Mouse (Mus musculus) intestine, postnatal 0 days (tissue): ENCODE data around the gene Fbxo22. TPM values are rescaled to one million over a fixed set of nuclear protein-coding genes. Genes with fewer than 3 reads are reported as not detected.
A peak's percentile ranks its signal among the peaks of the same experiment; 100 is the strongest.
"Not testable (repeated sequence)": the region's sequence is repeated elsewhere in the genome, so short reads cannot be mapped to it uniquely, and the experiment has no call there.

Experiments used
- ATAC-seq: fragments of 200-750 bp; cut with Nextera tagmentation; 2 replicates; pipeline ENCODE4 v1.8.0; 2017; ENCODE audit warnings: mild to moderate bottlenecking, moderate TSS enrichment, moderate library complexity
- H3K27ac ChIP-seq: fragments of 300-500 bp; sonication (generic); 2 replicates; pipeline ENCODE4 v1.5.1; 2014; ENCODE audit warnings: mild to moderate bottlenecking, low read depth, low read length, moderate library complexity
- H3K27me3 ChIP-seq: fragments of 300-500 bp; sonication (generic); replicated peaks from 2 replicates; pipeline ENCODE4 v1.6.1; 2014; ENCODE audit warnings: low read length, mixed read lengths; ENCODE audit not compliant: control insufficient read depth, insufficient read depth
- H3K36me3 ChIP-seq: fragments of 300-500 bp; sonication (generic); 2 replicates; pipeline ENCODE4 v1.6.1; 2014; ENCODE audit warnings: mild to moderate bottlenecking, moderate library complexity; ENCODE audit not compliant: control insufficient read depth, insufficient read depth
- H3K4me1 ChIP-seq: fragments of 300-500 bp; sonication (generic); replicated peaks from 2 replicates; pipeline ENCODE4 v1.6.1; 2014; ENCODE audit warnings: antibody characterized with exemption, low read length, mixed read lengths; ENCODE audit not compliant: control insufficient read depth, insufficient read depth
- H3K4me2 ChIP-seq: fragments of 300-500 bp; sonication (generic); replicated peaks from 2 replicates; pipeline ENCODE4 v1.6.1; 2014; ENCODE audit warnings: low read depth, mild to moderate bottlenecking, moderate library complexity
- H3K4me3 ChIP-seq: fragments of 300-500 bp; sonication (generic); 2 replicates; pipeline ENCODE4 v1.5.1; 2014; ENCODE audit warnings: low read depth, low read length
- H3K9ac ChIP-seq: fragments of 300-500 bp; sonication (generic); 2 replicates; pipeline ENCODE4 v1.6.1; 2014; ENCODE audit warnings: mild to moderate bottlenecking, low read depth, low read length
- H3K9me3 ChIP-seq: fragments of 300-500 bp; sonication (generic); 2 replicates; pipeline ENCODE4 v1.6.1; 2016; ENCODE audit warnings: mixed run types; ENCODE audit not compliant: control insufficient read depth
- CTCF ChIP-seq: sonication (generic); IDR thresholded peaks from 2 replicates; pipeline ENCODE4 v1.5.1; 2016; ENCODE audit warnings: low read depth, mild to moderate bottlenecking, control low read depth, antibody characterized with exemption, moderate library complexity
- WGBS: fragments of 180-500 bp; shearing (Covaris S2); extraction: QIAGEN DNeasy Blood & Tissue Kit; methylation state at CpG from one replicate; pipeline ENCODE4 v1.1.7; 2014; 5-methylcytosine and 5-hydroxymethylcytosine counted together
- polyA plus RNA-seq: library from polyadenylated mRNA; unstranded; fragments of >200 nt; fragmentation: Nextera tagmentation; extraction: Ambion mirVana; gene quantifications from 2 replicates; pipeline ENCODE4 v1.2.1, GENCODE M21; 2015

The Fbxo22 gene
- polyA plus RNA-seq, 1 experiment from 2014 or later, result 36.5 TPM

DNA sequence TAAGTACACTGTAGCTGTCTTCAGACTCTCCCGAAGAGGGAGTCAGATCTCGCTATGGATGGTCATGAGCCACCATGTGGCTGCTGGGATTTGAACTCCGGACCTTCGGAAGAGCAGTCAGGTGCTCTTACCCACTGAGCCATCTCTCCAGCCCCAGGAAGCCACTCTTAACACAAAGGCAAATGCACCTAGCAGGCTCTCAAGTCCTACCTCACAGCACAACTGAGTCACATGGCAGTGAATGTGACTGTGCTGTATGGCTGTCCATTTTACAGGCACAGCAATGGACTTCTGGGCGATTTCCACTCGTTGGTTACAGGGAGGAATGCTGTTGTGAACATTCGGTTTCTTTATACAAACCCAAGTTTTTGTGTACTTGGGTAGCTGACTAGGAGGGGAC is 23.9 kb downstream of the Fbxo22 start:
- no peak for TF ChIP-seq CTCF
- H3K9ac ChIP-seq, result no peak overlapping the region
- ATAC-seq, result peak; percentile 23; the same call in 1 of the 2 replicates
- H3K4me2 ChIP-seq, result peak overlapping the region; percentile 27; the same call in 1 of the 2 replicates
- no peaks in the 10 kb centered on the region for H3K36me3 ChIP-seq
- H3K4me3 ChIP-seq, result no peak overlapping the region
- no peak overlapping the region for H3K27ac ChIP-seq
- H3K4me1 ChIP-seq, result no peaks in the 10 kb centered on the region
- 79% methylated on average over 7 of the region's 7 CpGs for WGBS
- H3K27me3 ChIP-seq, result no peaks in the 10 kb centered on the region
- H3K9me3 ChIP-seq, result no peaks in the 10 kb centered on the region

DNA sequence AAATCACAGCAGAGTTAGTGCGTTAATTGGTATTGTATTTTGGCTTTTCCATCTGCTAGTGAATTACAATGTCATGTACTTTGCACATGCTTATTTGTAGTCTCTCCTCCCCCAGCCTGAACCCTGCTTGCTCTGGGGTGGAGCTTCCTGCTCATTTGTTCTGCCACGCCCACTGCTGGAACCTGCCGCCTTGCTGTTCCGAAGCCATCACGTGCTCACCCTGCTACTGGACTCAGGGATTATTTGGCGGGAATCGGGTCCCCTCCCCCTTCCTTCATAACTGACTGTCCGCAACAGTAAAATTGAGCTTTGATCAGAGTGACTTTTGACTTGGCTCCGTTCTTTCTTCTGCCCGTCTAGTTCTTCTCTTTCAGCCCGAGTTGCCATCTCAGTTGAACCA is 24.4 kb downstream of the Fbxo22 start:
- not testable (repeated sequence) for H3K27me3 ChIP-seq, H3K27ac ChIP-seq, H3K9ac ChIP-seq, H3K36me3 ChIP-seq, H3K4me3 ChIP-seq, H3K9me3 ChIP-seq, H3K4me1 ChIP-seq
- ATAC-seq, result peak; percentile 18; the same call in 1 of the 2 replicates
- WGBS, result 42% methylated on average over 11 of the region's 11 CpGs
- peak overlapping the region; percentile 27 for H3K4me2 ChIP-seq

DNA sequence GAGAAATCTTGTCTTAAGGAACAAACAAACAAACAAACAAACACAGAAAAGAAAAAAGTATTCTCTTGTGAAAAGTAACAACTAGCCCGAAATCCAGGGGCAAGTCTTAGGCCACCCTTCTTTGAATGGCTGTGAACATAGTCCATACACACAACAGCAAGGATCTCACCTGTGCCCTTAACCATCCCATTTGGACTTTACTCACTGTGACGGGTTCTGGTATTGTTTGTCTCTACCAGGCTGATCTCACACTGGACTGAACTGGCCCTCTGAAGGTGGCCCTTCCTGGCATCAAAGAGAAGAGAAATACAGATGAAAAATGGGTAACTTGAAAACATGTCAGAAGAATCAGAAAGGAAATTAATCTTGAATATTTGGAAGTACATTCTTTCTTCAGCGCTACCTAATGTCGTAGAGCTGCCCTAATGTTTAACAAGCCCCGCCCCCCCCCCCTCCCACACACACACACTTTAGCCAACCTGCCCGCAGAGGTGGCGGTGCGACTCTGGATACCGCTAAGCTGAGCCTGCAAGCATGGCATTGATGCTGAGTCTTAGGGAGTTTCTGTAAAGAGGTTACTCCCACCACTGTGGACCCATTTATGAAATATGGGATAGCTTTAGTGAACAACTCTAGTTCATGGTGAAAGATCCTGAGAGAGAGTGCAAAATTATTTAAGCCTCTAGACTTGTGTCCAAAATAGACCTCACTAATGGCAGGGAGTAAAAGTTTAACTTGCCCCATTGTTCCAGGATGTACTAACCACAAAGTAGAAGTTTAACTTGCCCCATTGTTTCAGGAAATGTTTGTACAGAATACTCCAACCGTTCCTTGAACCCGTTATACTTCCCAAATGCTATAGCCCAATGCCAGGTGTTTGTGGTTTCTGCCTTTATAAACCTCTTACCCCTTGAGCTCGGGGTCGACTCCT is 27.8 kb downstream of the Fbxo22 start:
- Histone ChIP-seq H3K4me1 (no peaks in the 10 kb centered on the region), H3K9me3 (no peaks in the 10 kb centered on the region), H3K27me3 (no peaks in the 10 kb centered on the region), H3K4me3 (no peak overlapping the region), H3K36me3 (no peaks in the 10 kb centered on the region), H3K27ac (no peak overlapping the region), H3K9ac (no peak overlapping the region), H3K4me2 (no peak overlapping the region)
- WGBS, result 55% methylated on average over 13 of the region's 13 CpGs
- no peak for ATAC-seq
- no peak for TF ChIP-seq CTCF

DNA sequence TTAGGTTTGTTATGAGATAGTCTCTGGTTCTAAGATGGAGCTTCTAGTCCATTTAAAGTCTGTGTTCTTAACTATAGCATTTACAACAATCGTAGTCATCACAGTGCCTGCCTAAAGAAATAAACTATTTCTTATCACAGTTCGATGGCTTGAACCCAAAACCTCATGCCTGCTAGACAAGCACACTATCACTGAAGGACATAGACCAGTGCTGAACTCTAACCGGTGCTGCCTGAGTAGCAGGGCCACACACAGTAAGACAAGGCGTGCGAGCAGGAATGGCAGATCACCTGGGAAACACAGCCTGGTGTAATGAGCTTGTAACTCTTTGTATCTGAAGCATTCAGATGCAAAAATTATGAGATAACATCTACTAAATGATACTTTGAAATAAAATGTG is 32.1 kb downstream of the Fbxo22 start:
- no peaks in the 10 kb centered on the region for H3K27me3 ChIP-seq
- no peaks in the 10 kb centered on the region for H3K9me3 ChIP-seq
- no peaks in the 10 kb centered on the region for H3K4me1 ChIP-seq
- no peaks in the 10 kb centered on the region for H3K36me3 ChIP-seq
- no peak overlapping the region for H3K27ac ChIP-seq
- ATAC-seq, result no peak
- WGBS, result 82% methylated on average over 5 of the region's 5 CpGs
- no peak overlapping the region for H3K4me2 ChIP-seq
- no peak overlapping the region for H3K4me3 ChIP-seq
- H3K9ac ChIP-seq, result no peak overlapping the region
- TF ChIP-seq CTCF, result no peak

DNA sequence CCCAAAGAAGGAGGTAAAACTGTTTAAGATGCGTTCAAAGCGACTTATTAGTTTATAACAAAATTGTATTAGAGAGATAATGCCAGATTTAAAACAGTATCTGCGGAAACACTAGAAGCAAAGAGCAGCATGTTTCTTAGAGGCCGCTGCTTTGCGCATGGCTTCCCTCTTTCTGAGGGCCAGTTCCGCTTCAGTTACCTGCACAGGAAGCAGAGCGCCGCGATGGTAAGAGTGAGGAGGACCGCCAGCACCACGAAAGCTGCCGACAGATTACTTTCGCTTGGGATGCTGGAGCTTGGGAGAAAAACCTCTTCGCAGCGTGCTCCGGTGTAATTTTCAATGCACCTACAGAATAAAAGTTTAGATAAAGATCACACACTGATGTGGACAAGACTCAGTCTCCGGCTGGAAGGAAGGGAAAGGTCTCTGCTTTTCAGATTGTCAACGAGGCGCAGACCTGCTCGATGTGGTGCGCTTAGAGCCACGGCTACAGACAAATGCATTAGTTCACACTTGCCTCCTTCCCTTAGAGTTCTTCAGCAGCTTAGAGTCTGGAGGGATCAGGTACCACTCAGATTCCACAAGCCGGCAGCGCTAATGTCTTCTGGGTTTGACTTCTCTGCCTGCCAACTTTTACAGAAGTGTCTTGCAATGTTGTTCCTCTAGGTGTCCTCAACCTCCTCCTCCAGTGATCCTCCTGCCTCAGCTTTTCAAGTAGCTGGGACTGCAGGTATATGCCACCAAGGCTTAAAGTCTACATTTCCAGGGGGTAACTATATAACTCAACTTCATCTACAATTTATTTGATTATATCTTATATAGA is 33.3 kb downstream of the Fbxo22 start:
- TF ChIP-seq CTCF, result peak; percentile 52
- no peaks in the 10 kb centered on the region for H3K27me3 ChIP-seq
- 43% methylated on average over 24 of the region's 24 CpGs for WGBS
- no peaks in the 10 kb centered on the region for H3K9me3 ChIP-seq
- peak overlapping the region; percentile 61 for H3K4me2 ChIP-seq
- H3K9ac ChIP-seq, result 0 out of 2 replicates have a peak overlapping the region, but pooled peaks have one; percentile 11
- H3K36me3 ChIP-seq, result no peaks in the 10 kb centered on the region
- H3K4me1 ChIP-seq, result no peaks in the 10 kb centered on the region
- peak overlapping the region; percentile 35 for H3K4me3 ChIP-seq
- H3K27ac ChIP-seq, result no peak overlapping the region
- ATAC-seq, result peak; percentile 59; the same call in 1 of the 2 replicates

DNA sequence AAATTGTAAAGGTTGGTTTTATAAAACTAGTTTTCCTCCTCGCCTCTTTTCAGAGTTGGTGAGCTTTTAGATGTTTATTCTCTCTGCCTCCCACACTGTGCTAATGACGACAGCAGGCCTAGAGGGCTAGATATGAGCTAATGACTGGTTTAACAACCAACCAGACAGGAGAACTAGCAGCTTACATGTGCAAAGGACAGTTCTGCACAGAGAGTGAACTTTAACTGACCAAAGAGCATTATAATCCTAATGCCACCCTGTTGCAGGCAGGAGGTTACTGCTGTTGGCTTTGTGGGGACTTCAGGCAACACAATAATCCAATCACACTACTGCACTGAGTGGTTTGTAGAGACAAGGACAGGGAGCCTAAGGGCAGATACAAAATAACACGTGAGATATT is 34.6 kb downstream of the Fbxo22 start:
- H3K4me2 ChIP-seq, result no peak overlapping the region
- H3K27me3 ChIP-seq, result no peaks in the 10 kb centered on the region
- ATAC-seq, result no peak
- H3K9me3 ChIP-seq, result no peaks in the 10 kb centered on the region
- no peak for TF ChIP-seq CTCF
- H3K36me3 ChIP-seq, result no peaks in the 10 kb centered on the region
- H3K4me3 ChIP-seq, result no peak overlapping the region
- H3K27ac ChIP-seq, result no peak overlapping the region
- 64% methylated on average over 3 of the region's 3 CpGs for WGBS
- no peak overlapping the region for H3K9ac ChIP-seq
- no peaks in the 10 kb centered on the region for H3K4me1 ChIP-seq
